Mouse (Mus musculus) heart, adult 2 months (tissue): ENCODE measurements at regions not wholly inside any gene's neighbourhood (a gene's known extent, or its start where the extent isn't known, plus 50 kb on each side); places are given as distances from the start of the nearest gene placed in this dataset.

Experiments
- DNase-seq, 2 experiments: peaks; one replicate each; pipeline ENCODE4 v3.0.0; 2021
- H3K27ac ChIP-seq: fragments of 200-600 bp; 2 replicates; pipeline ENCODE4 v1.8.1; 2022
- H3K27me3 ChIP-seq: fragments of 200-500 bp; 2 replicates; pipeline ENCODE4 v1.6.1; 2012; ENCODE audit warnings: mild to moderate bottlenecking, low read length, inconsistent platforms, mixed read lengths; ENCODE audit not compliant: control insufficient read depth, insufficient read depth
- H3K36me3 ChIP-seq: fragments of 200-500 bp; 2 replicates; pipeline ENCODE4 v1.6.1; 2012; ENCODE audit warnings: low read length, inconsistent platforms; ENCODE audit not compliant: control insufficient read depth, insufficient read depth
- H3K4me1 ChIP-seq: fragments of 200-500 bp; 2 replicates; pipeline ENCODE4 v1.6.1; 2011; ENCODE audit warnings: low read length; ENCODE audit not compliant: control insufficient read depth, insufficient read depth
- H3K4me3 ChIP-seq: fragments of 200-600 bp; 2 replicates; pipeline ENCODE4 v1.8.1; 2022
- H3K79me2 ChIP-seq: fragments of 200-500 bp; replicated peaks from 2 replicates; pipeline ENCODE4 v1.6.1; 2012; ENCODE audit warnings: mild to moderate bottlenecking, inconsistent platforms, low read length, moderate library complexity, mixed read lengths; ENCODE audit not compliant: control insufficient read depth, insufficient read depth
- H3K9ac ChIP-seq: fragments of 200-500 bp; 2 replicates; pipeline ENCODE4 v1.6.1; 2012; ENCODE audit warnings: low read depth, mild to moderate bottlenecking, control low read depth, inconsistent platforms, low read length, mixed read lengths
- CTCF ChIP-seq: fragments of 200-600 bp; IDR thresholded peaks from 2 replicates; pipeline ENCODE4 v1.8.1; 2022; ENCODE audit warnings: antibody characterized with exemption, mild to moderate bottlenecking, moderate library complexity
- EP300 ChIP-seq: fragments of 200-500 bp; IDR thresholded peaks from 2 replicates; pipeline ENCODE4 v1.6.1; 2011; ENCODE audit warnings: low read depth, low read length, control low read depth; ENCODE audit not compliant: insufficient read depth
- POLR2A ChIP-seq: fragments of 200-500 bp; IDR thresholded peaks from 2 replicates; pipeline ENCODE4 v1.6.1; 2011; ENCODE audit warnings: mild to moderate bottlenecking, low read depth, low read length, control low read depth; ENCODE audit not compliant: insufficient read depth
- WGBS: fragments of 180-500 bp; shearing (Covaris S2); methylation state at CpG from one replicate; pipeline ENCODE4 v1.1.7; 2018; 5-methylcytosine and 5-hydroxymethylcytosine counted together
- intact Hi-C: fragments of 180-260 bp; cut with DNase I; formaldehyde crosslinking; loops from one replicate; pipeline ENCODE4 v1.15.1; 2025

GRCm38 (mm10) chr1:128514327-128514726 is 77.8 kb downstream of the Cxcr4 start:
- no peak for DNase-seq
- no peak for TF ChIP-seq EP300
- no peak for TF ChIP-seq CTCF
- no peak for TF ChIP-seq POLR2A
- 97% methylated on average over 1 of the region's 1 CpGs for whole genome bisulfite sequencing
- Histone ChIP-seq H3K27me3 (no peaks in the 10 kb centered on the region), H3K27ac (no peak overlapping the region), H3K36me3 (no peaks in the 10 kb centered on the region), H3K9ac (no peak overlapping the region), H3K79me2 (no peaks in the 10 kb centered on the region), H3K4me3 (no peak overlapping the region), H3K4me1 (no peaks in the 10 kb centered on the region)
- intact Hi-C loops: no loop called here

GRCm38 (mm10) chr1:128513911-128514310 is 78.2 kb downstream of the Cxcr4 start:
- WGBS: 73% methylated on average over 2 of the region's 2 CpGs
- no peak for TF ChIP-seq CTCF
- TF ChIP-seq EP300: no peak
- TF ChIP-seq POLR2A: no peak
- Histone ChIP-seq H3K4me1 (no peaks in the 10 kb centered on the region), H3K27ac (no peak overlapping the region), H3K36me3 (no peaks in the 10 kb centered on the region), H3K4me3 (no peak overlapping the region), H3K27me3 (no peaks in the 10 kb centered on the region), H3K9ac (no peak overlapping the region), H3K79me2 (no peaks in the 10 kb centered on the region)
- no peak for DNase-seq
- intact Hi-C loops: no loop called here

GRCm38 (mm10) chr1:128513153-128513552 is 78.9 kb downstream of the Cxcr4 start:
- no peaks in the 10 kb centered on the region for H3K27me3 ChIP-seq
- no peak for DNase-seq
- H3K4me3 ChIP-seq: no peak overlapping the region
- TF ChIP-seq POLR2A: no peak
- no peak for TF ChIP-seq CTCF
- TF ChIP-seq EP300: no peak
- H3K79me2 ChIP-seq: no peaks in the 10 kb centered on the region
- H3K36me3 ChIP-seq: no peaks in the 10 kb centered on the region
- intact Hi-C loops: no loop called here
- H3K27ac ChIP-seq: no peak overlapping the region
- no peaks in the 10 kb centered on the region for H3K4me1 ChIP-seq
- 67% methylated on average over 4 of the region's 4 CpGs for WGBS
- H3K9ac ChIP-seq: no peak overlapping the region

GRCm38 (mm10) chr1:128508816-128509461 is 83.2 kb downstream of the Cxcr4 start:
- 79% methylated on average over 2 of the region's 2 CpGs for WGBS
- Histone ChIP-seq H3K27ac (no peak overlapping the region), H3K79me2 (no peaks in the 10 kb centered on the region), H3K27me3 (no peaks in the 10 kb centered on the region), H3K4me3 (no peak overlapping the region), H3K36me3 (no peaks in the 10 kb centered on the region), H3K9ac (no peak overlapping the region), H3K4me1 (no peaks in the 10 kb centered on the region)
- TF ChIP-seq POLR2A (no peak), EP300 (no peak)
- intact Hi-C loops: no loop called here
- DNase-seq: no peak

GRCm38 (mm10) chr1:128506551-128507313 is 85.4 kb downstream of the Cxcr4 start:
- Histone ChIP-seq H3K36me3 (no peaks in the 10 kb centered on the region), H3K27me3 (no peaks in the 10 kb centered on the region), H3K27ac (no peak overlapping the region), H3K4me3 (no peak overlapping the region), H3K9ac (no peak overlapping the region), H3K79me2 (no peaks in the 10 kb centered on the region), H3K4me1 (no peaks in the 10 kb centered on the region)
- WGBS: 59% methylated on average over 4 of the region's 4 CpGs
- TF ChIP-seq CTCF (no peak), POLR2A (no peak), EP300 (no peak)
- DNase-seq: no peak
- intact Hi-C loops: no loop called here

GRCm38 (mm10) chr1:128504371-128504770 is 87.2 kb upstream of the Dars start:
- Histone ChIP-seq H3K79me2 (no peaks in the 10 kb centered on the region), H3K4me3 (no peak overlapping the region), H3K9ac (no peak overlapping the region), H3K27me3 (no peaks in the 10 kb centered on the region), H3K27ac (no peak overlapping the region), H3K36me3 (no peaks in the 10 kb centered on the region), H3K4me1 (no peaks in the 10 kb centered on the region)
- WGBS: 60% methylated on average over 4 of the region's 4 CpGs
- TF ChIP-seq EP300 (no peak), POLR2A (no peak), CTCF (no peak)
- no peak for DNase-seq
- intact Hi-C loops: no loop called here
